Mouse (Mus musculus) adrenal gland, postnatal 4 days (tissue): ENCODE data around the gene Prl2b1. TPM values are rescaled to one million over a fixed set of nuclear protein-coding genes. Genes with fewer than 3 reads are reported as not detected.

Source experiments
- DNase-seq, 2 experiments: peaks; one replicate each; pipeline ENCODE4 v3.0.0; 2021 to 2022; ENCODE audit warnings: low spot score in 2 of 2, mixed read lengths in 2 of 2
- long read RNA-seq, 2 experiments: library from polyadenylated mRNA; stranded (forward); transcript quantifications; one replicate each; pipeline ENCODE4 v2.0.0; 2021
- total RNA-seq, 2 experiments: library from RNA; stranded (reverse); gene quantifications; 2 replicates each; pipeline ENCODE4 v1.2.3; 2021

The Prl2b1 gene
- total RNA-seq = not detected
- long read RNA-seq, experiment 1 = 0 reads
- long read RNA-seq, experiment 2 = 0 reads

- no peak for DNase-seq
Observed at GRCm38 (mm10) chr13:27390746-27391145, at the start of gene Prl2b1. Gene Prl2b1, minus strand, starts transcription at chr13:27390846.

GRCm38 (mm10) chr13:27438588-27438987 lies 47.9 kb upstream of the Prl2b1 start, which contains the start of gene Prl8a6:
Gene Prl8a6, minus strand, starts transcription at chr13:27438688.
- no peak for DNase-seq

- no peak for DNase-seq
Observed at GRCm38 (mm10) chr13:27433159-27433558, 42.5 kb upstream of the Prl2b1 start.

- no peak for DNase-seq
Observed at GRCm38 (mm10) chr13:27413640-27414039, 23.0 kb upstream of the Prl2b1 start.

- no peak for DNase-seq
Observed at GRCm38 (mm10) chr13:27399061-27399724, 8.5 kb upstream of the Prl2b1 start.

- no peak for DNase-seq
Observed at GRCm38 (mm10) chr13:27345373-27345772, 45.3 kb downstream of the Prl2b1 start, which contains the start of gene Prl8a2. Gene Prl8a2, plus strand, starts transcription at chr13:27345673.

GRCm38 (mm10) chr13:27342733-27343275 lies 47.8 kb downstream of the Prl2b1 start:
- no peak for DNase-seq

GRCm38 (mm10) chr13:27334989-27335388 lies 55.7 kb downstream of the Prl2b1 start:
- no peak for DNase-seq

Other genes with a start within 250 kb of the Prl2b1 start
- not detected for gene Prl3d3, start 234.1 kb downstream of the Prl2b1 start, total RNA-seq
- gene Prl3c1, start 194.2 kb downstream of the Prl2b1 start, total RNA-seq = not detected
- gene Prl3b1, start 149.0 kb downstream of the Prl2b1 start, total RNA-seq = not detected
- gene Prl3a1, start 131.4 kb downstream of the Prl2b1 start, total RNA-seq = not detected
- not detected for gene Prl6a1, start 78.2 kb downstream of the Prl2b1 start, total RNA-seq
- under 1 TPM; 0.34 TPM for gene Prl8a2, start 45.2 kb downstream of the Prl2b1 start, total RNA-seq
- not detected for gene Prl8a6, start 47.8 kb upstream of the Prl2b1 start, total RNA-seq
- gene Prl8a8, start 122.4 kb upstream of the Prl2b1 start, total RNA-seq = not detected
- gene Prl8a9, start 173.8 kb upstream of the Prl2b1 start, total RNA-seq = not detected
- gene Prl8a1, start 191.3 kb upstream of the Prl2b1 start, total RNA-seq = not detected
- gene Prl7b1, start 219.7 kb upstream of the Prl2b1 start, total RNA-seq = not detected